Mouse (Mus musculus) R1 (cell line): ENCODE data around the gene B3gnt6.
"Not testable (repeated sequence)": the region's sequence is repeated elsewhere in the genome, so short reads cannot be mapped to it uniquely, and the experiment has no call there.

Experiments
- DNase-seq: peaks from one replicate; pipeline ENCODE4 v3.0.0-alpha.2; 2018; ENCODE audit warnings: low read depth, low spot score

Gene B3gnt6

DNA sequence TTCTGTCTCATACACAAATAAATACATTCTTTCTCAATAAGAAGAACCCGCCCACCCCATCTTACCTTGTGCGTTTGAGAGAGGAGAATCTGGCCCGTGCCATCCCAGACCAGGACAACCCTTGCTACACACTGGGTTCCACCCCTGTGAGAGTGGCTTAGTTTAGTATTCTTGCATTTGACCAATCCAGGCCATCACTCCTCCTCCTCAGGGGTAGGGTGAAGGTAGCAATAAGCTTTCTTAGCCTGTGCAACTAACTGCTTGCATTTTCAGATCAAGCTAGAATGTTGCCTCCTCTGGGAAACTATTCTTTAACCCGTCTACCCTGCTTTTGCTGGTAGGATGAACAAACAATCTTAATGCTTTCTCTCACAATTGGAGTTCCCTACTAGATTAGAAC is at the start of gene B3gnt6:
B3gnt6 (minus strand) TSS at position 101 of the 400 bp plus-strand sequence.
- no peak for DNase-seq

DNA sequence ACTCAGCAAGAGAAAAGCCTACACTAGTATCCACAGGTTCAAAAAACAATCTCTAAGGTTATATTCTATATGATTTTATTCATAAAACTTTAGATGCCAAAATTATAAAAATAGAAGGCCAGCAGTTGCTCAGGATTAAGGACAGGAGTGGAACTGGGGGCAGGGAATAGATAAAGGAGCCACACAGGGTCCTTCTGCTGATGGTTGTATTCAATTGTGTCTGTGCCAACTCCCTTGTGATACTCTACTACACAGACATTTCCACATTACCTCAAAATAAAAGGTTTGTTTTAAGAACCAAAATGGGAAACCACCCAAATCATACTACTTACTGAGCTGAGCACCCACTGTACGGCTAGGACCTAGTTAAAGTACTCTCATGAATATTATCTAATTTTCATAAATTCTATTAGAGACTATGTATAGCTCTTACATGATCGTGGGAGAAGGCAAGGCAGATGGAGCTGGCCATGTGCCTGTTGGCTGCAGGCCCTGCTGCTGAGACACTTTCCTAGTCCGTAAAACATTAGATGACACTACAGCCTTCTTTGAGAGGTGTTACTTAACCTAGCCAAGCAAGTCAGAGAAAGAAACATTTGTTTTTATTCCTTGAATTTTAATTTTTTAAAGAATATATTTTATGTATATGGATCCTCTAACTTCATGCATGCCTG is 37.5 kb upstream of the B3gnt6 start:
- no peak for DNase-seq

DNA sequence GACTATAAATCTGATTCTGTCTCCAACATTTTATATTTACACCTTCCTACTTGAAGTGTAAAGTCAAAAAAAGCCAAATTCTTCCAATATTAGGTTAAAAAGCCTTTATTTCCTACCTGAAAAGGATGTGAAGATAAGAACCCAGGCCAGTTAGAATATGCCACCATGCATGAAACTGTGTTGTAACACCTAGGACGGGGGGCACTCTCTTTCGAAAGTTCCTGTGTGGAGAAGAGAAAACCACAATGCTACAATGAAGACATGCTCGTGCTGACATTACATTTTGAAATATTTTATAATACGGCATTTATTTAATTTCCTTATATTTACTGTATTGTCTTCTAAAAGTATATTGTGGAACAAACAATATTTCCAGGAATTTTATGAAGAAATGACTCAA is 24.5 kb upstream of the B3gnt6 start:
- no peak for DNase-seq

DNA sequence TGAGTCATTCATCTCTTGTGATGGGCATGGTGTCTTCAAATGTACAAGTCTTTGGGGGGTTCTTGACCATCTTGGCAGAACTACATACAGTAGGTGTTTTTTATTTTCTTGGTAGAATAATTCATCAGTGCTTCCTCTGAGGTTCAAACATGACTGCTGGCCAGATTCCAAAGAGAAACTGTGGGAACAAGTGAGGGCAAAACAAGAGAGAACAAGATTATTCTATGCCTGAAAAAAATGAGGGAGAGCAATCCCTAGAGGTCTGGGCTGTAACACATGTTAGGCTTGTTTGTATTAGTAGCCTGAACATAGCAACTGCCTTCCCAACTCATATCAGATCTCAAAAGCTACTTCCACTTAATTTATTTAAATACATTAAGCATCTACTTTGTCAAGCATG is 17.4 kb upstream of the B3gnt6 start:
- no peak for DNase-seq

DNA sequence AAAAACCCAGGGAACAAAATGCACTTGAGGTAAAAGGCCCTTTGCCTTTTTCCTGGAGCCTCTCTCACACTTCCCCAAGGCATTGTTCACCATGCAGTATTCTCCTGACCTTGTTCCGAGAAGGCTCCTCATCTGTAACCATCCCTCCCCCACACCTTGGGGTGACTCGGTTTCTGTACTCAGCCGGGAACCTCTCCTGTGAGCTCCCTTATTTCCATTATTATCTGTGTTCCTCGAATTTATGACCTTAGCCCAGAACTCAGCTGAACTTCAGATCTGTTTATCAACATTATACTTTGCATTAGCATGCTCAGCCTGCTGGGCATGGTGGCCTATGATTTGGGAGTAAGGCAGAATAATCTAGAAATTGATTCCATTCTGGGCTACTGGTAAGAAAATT is 3.7 kb upstream of the B3gnt6 start:
- no peak for DNase-seq

DNA sequence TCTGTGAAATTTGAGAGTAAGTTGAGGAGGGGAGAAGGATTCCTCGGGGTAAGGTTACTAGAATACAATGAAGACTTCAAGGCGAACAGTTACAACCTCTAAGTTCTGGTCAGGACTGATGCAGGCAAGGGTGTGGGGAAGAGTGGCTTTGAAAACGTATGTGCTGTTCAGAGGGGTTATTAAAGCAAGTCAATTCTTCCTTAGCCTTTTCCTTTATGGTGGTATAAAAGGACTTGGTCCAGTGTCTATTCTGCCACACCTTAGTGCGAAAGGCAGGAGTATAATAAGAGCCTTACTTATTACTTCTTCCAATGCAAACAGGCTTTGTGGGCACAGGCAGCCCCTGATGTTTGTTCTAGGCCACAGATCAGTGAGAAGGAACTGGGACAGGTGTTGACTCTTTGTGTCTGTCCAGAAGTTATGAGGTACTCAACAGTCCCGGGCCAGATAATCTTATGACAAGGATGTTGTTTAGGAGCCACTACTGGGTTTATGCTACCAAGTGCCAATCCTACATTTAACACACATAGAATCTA is 2.3 kb upstream of the B3gnt6 start:
- no peak for DNase-seq

DNA sequence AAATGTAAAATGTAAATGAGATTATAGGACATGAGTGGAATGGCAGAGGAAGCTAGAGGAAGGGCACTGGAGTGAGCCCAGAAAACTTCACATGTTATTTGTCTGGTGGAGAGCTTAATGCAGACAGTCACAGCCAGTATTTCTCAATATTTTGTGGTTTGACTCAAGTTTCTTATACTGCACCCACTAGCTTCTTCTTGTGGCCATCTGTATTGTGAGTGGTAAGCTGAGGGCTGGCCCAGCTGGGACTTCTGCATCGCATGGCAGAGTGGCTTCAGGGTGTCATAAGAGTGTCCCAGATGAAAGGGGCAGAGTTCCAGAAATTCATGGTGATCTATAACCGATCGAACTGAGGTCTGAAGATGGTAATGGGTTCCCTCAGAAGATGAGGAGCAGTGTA is 1.1 kb upstream of the B3gnt6 start:
- DNase-seq = no peak

DNA sequence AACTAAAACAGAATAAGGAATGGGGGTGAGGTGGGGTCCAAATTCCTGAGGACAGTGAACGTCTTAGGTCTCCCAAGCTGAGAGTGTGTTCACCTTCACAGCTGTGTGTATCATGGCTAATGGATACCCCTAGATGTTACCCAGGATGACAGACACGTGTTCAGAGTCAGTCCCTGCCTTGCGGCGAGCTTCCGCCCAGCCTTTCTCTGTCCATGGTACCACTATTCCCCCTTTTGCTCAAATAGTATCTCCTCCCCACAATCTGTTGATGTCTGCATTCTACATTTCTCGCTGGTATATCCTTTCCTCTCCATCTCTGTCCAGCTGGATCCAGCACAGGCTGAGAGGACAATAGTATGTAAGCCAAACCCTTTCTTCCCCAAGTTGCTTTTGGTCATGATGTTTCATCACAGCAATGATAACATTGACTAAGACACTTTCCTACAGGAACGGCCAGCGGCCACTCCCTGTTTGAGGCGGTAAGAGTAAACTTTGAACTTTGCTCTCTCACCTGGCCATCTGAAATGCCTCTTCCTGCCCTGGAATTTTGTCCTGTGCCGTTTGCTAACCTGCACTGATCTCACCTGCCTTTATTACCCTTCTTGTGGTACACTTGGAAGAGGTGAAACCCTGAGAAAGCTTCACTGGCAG is 4.0 kb downstream of the B3gnt6 start:
- DNase-seq = peak; percentile 49

DNA sequence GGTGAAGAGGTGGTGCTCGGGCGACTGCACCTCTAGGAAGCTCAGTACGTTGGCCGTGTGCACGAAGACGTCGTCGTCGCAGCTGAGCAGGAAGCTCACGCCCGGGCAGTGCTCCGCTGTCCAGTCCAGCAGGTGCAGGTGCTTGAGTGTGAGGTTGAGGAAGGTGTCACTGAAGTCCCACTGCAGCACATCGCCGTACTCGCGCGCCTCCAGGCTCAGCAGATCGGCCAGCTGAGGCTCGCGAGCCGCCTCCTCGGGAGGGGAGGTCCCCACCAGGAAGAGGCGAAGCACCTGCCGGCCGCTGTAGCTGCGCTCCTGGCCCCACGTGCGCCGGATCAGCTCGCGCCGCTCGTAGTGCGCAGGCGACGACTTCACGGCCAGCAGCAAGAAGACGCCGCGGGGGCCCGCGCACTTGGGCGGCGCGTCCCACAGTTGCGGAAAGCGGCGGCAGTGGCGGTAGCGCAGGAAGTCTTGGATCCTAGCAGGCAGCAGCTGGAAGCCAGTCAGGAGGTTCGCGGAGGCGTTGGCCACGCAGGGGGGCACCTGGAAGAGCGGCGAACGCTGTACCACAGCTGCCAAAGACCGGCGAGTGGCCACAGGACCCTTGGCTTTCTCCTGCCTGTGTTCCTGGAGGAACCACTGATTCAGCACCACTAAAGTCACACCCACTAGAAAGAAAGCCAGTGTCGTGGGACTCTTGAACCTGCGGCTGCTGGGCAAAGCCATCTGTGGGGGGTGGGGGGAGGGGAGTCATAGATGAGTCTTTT is 5.1 kb downstream of the B3gnt6 start:
- DNase-seq = peak; percentile 52

DNA sequence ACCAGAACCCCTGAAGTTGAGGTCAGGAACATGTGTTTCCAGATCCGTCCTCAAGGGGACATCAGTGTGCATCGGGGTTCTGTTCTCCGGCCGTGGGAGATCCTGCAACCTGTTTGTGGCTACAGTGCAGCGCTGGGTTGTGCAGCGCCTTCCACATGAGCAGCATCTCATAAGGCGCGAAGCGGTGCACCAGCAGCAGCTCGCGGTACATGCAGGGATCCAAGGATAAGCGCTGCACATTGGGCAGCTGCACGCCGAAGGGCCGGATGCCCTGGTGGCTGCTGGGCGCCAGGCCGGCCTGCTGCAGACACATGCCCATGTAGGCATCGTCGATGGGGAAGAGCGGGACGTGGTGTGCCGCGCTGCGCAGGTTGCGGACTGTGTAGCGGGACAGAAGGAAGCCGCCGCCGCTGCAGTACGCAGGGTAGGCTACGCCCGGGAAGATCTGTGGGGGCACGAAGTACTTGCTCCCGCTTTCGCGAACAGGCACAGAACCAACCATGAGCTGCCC is 5.7 kb downstream of the B3gnt6 start:
- DNase-seq = peak; percentile 81

DNA sequence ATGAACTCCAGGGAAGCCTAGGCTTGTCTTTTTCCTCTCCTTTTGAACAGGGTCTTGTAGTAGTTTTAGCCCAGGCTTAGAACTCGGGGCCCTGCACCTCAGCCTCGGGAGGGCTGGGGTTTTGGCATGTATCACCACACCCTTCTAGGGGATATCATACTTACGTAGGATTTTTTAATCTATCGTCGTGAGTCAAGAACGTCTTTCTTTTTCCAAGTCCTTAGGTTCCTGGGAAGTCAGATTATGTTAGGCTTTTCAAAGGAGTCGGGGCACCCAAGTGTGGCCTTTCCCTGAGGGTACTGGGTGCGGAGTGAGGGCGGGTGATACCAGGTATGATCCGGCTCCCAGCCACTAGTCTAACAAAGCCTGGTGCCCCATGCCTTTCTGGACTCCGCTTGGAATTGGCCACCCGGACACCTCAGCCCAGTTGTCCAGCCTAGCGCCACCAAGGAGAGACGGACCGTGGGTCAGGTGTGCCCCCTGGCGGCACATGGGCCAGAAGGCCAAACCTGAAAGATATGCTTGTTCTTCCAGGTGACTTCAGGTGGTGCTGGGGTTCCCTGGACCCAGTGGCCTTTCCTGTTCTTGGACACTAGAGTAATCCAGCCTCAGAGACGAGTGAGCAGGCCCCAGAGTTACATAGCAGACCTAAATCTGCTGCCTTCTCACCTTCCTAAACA is 7.6 kb downstream of the B3gnt6 start:
- no peak for DNase-seq

DNA sequence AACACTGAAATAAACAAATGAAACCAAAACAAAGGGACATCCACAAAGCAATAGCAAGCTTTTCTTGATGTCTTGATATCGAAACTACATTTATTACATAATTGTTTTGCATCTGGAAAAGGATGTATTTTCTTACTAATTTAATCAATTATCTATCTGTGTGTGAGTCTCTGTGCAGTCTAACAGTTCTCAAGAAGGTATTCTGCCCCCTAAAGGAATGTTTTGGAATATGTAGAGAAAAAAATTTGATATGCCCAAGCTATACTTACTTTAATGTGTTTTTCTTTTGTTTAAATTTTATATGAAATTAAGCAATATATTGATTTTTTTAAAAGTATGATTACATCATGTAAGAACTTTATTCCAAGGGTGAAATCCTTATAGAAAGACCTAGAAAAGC is 8.7 kb downstream of the B3gnt6 start:
- no peak for DNase-seq

DNA sequence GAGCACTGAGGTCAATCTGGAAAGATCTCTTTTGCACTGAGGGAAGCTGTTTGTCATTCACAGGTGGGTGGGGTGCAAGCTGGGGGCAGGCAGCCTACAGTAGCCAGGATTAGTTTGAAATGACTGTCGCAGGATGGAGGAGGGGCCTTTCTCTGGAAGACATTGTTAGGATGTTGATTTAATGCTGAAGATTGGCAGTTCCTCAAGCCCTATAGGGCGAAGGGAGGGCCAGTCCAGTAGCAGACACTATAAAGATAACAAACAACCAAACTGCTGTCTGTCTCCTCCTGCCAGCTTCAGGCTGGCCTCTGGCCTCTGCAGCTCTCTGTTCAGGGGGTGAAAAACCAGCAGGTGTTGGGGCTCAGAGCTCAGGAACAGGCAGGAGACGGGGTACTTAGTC is 9.5 kb downstream of the B3gnt6 start:
- no peak for DNase-seq

DNA sequence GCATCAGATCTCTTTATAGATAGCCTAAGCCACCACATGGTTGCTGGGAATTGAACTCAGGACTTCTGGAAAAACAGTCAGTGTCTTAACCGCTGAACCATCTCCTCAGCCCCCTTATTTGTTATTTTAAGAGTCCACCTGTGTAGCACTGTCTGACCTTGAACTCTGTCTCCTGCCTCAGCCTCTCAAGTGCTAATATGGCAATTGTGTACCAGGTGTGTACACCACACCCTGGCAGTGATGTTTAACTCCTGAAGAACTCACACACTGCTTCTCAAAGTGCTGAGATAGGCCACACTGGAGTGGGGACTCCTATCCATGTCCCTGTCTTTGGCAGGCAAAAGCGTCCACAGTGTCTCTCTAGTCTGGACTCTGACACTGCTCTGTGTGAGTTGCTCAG is 10.6 kb downstream of the B3gnt6 start:
- no peak for DNase-seq

DNA sequence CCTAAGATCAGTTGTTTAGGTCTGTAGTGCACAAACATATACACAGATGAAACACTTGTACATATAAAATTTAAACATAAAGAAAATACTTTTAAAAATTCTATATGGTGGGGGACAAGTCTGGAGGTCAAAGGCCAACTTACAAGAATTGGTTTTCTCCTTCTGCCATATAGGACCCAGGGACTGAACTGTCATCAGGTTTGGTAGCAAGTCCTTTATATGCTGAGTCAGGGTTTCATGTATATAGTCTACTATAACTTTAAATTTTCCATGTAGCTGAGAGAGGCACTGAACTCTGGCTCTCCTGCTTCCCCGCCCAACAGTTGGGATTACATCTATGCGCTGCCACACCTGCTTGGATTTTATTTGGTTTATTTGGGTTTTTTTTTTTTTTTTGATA is 11.0 kb downstream of the B3gnt6 start:
- DNase-seq = no peak

DNA sequence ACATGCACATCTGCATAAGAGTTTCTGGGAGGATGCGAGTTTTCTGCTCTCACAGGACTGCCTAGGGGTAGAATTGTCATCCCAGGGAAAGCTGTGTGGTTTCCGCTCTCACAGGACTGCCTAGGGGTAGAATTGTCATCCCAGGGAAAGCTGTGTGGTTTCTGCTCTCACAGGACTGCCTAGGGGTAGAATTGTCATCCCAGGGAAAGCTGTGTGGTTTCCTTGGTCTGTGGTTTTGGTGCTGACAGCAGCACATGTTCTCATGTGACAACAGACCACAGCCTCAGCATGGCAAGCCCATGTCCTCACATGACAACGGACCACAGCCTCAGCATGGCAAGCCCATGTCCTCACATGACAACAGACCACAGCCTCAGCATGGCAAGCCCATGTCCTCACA is 11.9 kb downstream of the B3gnt6 start:
- DNase-seq = not testable (repeated sequence)

DNA sequence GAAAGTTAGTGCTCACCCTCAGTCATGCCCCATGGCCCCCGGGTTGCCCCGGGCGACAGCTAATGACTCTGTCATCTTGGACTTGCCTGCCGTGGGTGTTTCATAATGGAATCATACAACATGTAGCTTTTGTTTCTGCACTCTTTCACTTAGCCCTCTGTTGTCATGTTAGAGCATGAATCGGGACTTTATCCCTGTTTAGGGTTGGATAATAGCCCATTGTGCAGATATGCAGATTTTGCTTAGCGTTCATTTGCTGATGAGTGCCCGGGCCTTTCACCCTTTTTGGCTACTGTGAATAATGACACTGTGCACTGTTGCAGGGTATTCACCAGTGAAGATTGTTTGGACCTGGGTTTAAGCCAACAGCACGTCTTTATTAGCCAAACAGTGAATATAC is 12.6 kb downstream of the B3gnt6 start:
- DNase-seq = no peak

DNA sequence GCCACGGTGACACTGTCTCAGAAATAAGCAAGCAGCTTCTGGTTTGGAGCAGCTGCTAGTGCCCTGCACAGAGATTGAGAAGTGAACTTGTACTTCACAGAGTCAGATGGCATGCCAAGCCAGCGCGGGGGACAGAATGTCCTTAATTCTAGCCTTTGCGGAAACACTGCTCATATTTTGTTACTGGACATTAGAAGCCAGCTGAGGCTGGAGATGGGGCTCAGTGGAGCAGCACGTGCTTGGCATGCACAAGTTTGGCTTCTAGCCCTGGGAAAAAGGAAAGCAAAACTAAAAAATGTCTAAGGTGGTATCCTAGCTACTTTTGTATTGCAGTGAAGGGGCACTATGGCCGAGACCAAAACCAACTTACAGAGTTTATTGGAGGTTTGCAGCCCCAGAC is 14.0 kb downstream of the B3gnt6 start:
- no peak for DNase-seq

DNA sequence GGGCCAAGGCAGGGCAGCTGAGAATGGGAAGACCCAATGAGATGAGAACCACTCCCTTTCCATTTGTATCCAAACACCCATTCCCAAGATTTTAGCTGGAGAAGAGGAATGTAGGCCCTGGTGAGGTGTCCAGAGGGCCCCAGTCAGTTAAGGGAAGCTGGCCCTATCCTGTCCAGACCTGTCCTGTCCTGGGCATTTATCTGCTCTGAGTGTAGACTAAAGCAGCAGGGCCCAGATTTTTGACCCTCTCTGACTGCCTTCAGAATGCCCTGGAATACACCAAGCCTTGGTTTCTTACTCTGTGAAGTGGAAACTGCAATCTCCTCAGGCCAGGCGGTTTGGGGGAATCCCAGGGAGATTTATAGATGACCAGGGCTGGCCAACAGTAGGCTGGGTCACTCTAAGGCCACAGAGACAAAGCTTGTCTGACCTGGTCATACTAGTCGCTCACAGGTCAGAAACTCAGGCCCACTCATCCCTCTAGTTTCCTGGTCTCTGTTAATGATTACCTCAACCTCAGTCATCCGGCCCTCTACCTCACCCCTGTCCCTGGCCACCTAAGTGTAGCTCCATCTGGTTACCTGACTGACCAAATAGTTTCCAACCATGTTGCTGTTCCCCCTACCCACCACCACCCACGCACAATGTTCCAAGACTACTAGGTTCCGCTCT is 20.6 kb downstream of the B3gnt6 start:
- DNase-seq = no peak

DNA sequence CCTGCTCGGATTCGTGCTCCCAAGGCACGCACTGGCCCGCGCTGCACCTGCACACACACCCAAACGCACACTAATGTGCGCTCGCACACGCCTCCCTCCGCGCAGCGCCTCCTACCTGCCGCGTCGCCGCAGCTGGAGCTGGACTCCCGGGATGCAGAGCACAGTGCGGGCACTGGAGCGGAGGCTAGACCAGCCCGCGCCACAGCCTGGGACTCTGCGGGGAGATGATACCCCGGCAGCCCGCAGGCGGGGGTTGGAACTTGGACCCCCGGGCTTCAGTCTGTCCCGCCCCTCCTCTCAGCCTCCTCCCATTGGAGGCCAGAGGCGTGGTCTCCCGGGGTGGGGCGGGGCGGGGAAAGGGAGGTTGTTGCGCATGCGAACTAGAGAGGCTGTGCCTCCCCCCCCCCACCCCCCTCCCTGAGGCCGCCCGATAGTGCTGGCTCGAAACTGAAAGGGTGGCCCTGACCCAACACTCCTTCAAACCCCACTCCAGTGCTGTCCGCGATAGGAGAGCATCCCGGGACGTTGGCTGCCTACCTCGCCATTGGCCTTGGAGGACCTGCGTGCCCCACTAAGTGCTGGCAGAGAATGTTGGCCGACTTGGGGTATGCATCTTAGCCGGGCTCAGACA is 21.2 kb downstream of the B3gnt6 start, which contains the start of gene Capn5:
Capn5 (minus strand) TSS at position 346 of the 631 bp plus-strand sequence.
- peak; percentile 88 for DNase-seq

DNA sequence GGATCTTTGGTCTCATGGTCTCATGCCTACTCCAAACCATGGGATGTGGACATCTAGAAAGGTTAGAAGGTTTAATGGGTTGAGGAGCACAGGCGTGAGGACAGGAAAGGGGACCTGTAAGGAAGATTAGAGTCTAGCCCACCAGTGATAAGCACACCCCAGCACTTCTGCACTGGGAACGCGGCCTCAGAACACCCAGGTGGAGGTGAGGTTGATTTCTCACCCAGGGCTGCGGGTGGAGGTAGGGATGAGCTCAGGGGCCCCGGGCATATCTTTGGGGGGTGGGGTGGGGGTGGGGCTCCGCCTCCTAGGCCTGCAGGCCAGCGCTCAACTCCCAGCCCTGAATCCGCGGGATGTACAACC is 21.7 kb downstream of the B3gnt6 start:
- DNase-seq = no peak
